Mouse (Mus musculus): ENCODE measurements around the gene Ucp3.

DNA sequence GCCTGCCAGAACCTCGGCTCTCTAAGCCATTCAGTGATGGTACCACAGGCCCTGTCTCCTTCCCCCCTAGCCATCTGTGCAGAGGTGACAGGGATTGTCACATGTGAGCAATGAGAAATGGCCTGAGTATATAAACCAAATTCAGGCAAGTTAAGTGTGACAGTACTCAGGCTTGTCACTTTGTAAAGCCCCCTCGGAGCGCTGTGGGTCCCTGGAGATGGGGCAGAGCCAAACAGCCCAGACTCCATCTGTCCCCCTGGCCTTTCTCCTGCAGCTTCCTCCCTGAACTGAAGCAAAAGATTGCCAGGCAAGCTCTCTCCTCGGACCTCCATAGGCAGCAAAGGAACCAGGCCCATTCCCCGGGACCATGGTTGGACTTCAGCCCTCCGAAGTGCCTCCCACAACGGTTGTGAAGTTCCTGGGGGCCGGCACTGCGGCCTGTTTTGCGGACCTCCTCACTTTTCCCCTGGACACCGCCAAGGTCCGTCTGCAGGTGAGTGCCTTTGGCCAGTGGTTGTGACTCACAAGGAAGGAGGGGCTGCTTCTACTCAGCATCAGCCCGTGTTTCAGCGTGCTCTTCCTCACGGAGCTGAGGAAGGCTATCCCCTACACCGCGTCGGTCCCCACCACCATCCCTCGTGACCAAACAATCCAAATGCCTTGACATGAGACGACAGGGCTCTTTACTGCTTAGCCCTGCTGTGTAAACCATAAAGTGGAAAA lies 6.5 kb downstream of the Ucp3 start:
- no peak for TF ChIP-seq CTCF (IDR thresholded peaks at IDR 0.05; ENCODE audit: borderline replicate concordance, insufficient read depth, low read depth, low read length)
- TF ChIP-seq POLR2A (IDR thresholded peaks at IDR 0.05; ENCODE audit: borderline replicate concordance, insufficient read depth, low read length), result no peak

Measured in cerebellum, adult 2 months (tissue).